Mouse (Mus musculus) embryo, embryonic 9.5 days (tissue): ENCODE data around the gene 1700016C15Rik.

Experiments
- DNase-seq: peaks from one replicate; pipeline ENCODE4 v3.0.0-alpha.2; 2017; ENCODE audit errors: extremely low spot score

1700016C15Rik gene

DNA sequence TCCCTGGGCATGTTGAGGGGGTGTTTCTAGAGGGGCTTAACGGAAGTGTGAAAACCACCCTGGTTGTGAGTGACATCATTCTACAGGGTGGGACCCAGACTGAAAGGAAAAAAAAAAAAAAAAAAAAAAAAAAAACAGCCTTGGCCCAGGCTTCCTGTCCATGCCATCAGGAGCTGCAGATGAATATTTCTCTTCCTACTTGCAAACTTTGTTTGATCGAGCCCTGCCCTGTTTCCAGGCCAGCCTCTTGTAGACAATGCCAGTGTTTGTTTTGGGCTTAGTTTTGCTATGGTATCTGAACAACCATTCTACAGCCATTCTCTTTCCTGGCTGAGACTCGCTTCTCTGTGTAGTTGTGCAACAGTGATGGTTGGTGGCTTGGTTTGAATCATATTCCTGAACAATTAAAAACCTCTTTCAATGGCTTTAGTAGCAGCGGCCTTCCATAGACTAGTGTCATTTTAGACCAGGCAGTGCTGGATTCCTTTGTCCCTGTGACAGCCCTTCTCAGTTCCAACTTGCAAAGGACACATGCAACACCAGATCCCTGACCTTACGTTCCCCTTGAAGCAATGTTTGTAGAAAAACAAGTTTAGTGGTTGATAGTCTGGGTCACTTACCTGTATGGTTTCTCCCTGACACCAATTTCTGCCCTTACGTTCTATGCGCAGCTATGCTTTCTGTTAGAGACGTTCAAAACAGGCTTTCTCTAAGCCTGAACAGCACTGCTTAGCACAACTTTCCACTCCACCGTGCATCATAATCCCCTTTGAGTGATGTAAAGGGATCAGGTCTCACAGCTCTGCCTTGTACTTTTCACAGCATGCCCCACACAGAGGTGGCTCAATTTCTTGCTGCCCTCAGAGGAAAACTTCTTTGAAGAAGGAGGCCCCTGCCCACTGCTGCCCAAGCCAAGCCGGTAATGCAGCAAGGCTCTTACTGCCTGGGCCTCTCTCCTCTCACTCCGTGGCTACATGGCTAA is at the start of gene 1700016C15Rik:
Gene 1700016C15Rik (plus strand): TSS at position 772 of the 982 bp plus-strand sequence.
- no peak for DNase-seq

DNA sequence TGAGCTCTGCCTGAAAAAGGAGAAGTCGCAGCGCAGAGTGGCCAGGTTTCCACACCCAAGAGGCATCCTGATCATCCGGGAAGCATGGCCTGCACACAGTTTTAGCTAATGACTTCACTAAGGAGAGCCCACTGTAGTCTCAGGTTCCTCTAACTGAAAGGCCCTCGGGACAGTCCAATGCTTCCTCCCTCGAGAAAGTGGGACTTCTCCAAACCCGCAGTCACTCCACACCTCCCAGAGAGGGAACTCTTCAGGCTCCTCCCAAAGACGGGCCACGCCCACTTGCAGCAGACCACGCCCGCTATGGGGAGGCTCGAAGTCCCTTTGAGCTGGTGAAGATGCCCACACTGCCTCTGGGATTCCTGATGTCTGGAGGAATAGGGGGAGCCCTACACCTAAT is 48.4 kb upstream of the 1700016C15Rik start:
- DNase-seq: no peak

DNA sequence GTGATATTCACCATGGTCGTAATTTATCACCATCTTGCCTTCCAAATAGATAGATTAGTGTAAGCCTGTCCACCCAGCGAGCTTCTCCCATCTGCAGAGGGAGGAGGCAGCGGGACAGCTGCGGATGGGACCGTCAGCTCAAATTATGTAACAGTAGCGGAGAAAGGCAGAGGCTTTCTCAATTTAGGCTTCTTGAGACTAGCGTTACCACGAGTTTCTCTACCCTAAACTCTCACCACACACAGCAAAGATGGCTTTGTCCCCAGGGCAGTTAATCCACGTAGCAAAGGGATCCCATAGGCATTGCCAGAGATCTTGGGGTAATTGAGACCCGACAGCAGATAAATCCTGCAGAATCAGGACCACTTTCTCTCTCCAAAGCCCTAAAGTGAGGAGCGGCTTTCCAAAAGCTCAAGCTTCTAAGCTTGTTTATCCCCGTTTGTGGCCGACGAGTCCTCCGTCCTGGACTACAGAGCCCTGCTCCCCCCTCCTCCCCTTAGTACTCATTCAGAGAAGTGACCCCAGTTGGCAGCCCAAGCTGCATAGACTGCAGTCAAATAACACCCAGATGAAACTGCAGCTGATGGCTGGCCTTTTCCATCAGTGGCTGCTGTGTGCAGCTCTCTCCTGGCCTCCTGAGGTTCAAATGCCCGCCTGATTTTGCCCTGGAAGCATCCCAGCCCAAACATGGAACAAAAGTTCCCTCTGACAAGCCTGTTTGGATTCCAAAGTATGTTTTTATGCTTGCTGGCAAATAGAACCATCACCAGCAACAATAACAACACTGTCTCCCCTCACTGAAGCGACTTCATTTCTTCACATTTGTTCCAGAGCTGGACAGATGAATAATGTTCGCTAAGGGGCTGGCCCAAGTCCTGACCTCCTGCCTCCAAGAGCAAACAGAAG is 45.4 kb upstream of the 1700016C15Rik start:
- peak; percentile 30 for DNase-seq

DNA sequence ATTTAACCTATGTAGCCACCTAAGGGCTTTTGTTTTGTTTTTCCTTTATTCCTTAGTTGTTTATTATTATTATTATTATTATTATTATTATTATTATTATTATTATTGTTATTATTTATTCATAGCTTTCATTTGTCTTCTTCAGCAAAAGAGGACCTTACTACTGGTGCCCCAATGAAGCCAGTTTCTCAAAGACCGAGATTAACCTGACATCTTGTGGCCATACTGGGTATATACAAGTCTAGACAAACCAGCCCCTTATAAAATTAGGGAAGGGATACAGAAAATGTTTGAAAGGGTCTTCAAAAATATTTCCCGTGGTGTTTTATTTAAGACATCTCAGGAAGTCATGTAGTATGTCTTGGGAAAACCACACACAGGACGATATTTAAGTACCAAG is 44.7 kb upstream of the 1700016C15Rik start:
- peak; percentile 55 for DNase-seq

DNA sequence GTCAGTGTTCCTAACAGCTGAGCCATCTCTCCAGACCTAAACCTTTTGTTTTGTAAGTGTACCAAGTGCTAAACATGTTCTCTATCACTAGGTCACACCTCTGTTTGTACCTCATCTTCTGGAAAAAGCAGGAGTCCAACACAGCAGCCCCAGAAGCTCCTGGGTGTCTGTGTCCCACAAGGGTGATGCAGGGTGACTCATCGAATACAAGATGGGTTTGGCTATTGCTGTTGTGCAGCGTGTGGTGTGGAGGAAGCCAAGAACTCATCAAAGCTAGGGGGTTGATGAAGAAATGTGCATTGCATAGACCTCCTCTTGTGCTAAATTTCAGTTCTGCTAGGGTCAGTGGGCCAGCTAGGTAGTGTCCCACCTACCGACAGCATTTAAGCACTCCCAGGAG is 43.5 kb upstream of the 1700016C15Rik start:
- no peak for DNase-seq

DNA sequence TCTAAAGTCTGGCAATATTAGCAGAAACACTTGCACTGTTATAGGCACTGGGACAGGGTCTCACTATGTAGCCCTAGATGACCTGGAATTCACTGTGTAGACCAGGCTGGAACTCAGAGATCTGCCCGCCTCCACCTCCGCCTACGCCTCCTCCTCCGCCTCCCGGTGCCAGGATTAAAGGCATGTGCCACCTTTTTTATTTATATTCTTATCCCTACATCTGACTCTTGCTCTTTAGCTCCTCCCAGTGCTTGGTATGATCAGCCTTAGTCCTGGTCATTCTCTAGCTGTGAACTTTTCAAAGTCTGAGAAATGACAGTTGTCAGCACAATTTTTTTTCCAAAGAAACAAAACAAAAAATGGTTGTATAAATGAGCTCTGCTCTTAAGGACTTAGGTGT is 42.6 kb upstream of the 1700016C15Rik start:
- DNase-seq: no peak

DNA sequence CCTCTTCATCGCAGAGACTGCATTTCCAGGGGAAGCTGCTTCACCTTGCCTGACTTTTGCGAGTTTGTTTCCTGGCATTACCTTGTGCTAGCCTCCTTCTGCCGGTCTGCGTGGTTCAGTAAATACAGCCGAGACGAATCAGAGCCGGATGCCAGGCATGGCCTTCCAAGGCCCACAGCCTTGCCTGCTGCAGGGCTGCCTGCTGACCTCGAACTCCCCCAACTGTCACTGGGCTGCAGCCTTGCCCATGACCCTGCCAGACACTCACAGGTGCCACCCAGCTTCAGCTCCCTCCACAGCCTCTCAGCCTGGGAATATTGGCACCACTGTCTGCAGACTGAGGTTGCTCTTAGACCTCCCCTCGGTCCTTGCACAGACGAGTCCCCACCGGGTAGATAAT is 37.1 kb upstream of the 1700016C15Rik start:
- DNase-seq: no peak

DNA sequence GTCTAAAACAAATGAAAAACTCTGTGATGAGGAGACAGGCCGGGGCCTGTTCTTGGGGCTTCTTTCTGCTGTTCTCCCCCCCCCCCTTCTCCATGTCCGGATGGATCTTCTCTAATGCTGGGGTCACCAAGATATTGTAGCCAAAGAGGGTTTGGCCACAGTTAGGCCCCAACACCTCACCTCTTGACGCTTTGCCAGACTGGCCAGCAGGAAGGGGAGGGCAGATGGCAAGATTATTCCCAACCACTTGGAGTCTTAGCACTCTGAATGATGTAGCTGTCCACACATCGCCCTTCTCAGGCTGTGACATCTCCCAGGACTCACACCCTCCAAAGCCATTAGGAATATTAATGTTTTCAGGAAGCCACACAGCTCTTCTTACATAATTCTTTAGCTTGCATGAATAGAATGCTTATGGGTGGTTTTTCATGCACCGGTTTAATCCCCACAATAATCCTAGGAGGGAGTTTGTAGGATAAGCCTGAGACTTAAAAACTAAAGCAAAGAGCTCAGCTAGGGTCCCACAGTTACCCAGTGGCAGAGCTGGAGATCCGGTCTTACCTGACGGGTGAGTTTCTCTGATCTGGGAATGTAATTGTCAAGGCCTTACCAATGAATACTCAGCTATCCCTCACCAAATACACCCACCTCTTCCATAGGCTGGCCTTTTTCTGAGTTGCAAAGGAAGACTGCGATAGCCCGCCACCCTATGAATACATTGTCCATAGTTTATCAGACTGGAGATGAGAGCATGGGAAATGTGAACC is 35.9 kb upstream of the 1700016C15Rik start:
- DNase-seq: no peak

DNA sequence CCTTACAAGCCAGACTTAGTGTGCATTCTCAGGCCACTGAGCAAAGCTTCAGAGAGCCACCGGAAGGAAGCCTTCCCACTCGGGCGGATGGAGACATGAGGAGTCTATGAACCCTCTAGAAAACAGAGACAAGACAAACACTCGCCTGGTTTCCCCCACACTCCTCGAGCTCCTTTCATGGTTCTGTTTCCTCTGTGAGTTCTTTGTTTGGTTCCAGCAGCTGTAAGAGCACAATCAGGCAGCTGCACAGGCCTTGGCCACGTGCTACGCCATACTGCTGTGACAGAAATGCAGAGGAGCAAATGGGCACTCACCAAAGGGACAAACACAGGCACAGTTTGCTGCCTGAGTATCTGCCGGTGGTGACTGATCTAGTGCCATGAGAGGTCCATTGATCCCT is 29.1 kb upstream of the 1700016C15Rik start:
- no peak for DNase-seq

DNA sequence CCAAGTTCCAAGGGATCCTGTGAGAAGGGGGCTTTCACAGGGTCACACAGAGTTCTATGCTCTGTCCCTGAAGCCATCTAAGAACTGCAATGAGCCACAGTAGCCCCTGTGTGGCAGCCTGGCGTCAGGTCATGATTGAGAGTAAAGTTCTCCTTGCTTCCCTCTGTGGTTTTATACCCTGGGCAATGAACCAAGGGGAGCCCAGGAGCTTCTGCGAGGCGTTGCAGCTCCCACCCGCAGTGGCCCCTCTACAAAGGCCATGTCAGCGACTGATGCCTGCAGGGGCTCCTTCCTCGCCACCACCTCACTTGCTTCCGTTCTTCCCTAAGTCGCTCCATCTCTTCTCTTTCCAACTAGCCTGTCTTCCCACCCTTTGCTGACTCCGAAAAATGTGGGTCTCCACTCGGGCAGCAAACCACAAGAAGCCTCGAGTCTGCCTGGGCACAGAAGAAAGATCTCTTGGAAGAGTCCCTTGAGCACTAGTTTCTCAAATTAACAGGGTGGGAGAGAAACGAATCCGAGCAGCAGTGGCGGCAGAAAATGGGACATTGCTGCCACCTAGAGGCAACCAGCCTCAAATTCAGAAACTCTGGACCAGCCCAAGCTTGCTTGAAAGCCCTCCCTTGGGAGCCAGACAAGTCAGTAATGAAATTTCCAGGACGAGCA is 27.0 kb upstream of the 1700016C15Rik start:
- DNase-seq: peak; percentile 88

DNA sequence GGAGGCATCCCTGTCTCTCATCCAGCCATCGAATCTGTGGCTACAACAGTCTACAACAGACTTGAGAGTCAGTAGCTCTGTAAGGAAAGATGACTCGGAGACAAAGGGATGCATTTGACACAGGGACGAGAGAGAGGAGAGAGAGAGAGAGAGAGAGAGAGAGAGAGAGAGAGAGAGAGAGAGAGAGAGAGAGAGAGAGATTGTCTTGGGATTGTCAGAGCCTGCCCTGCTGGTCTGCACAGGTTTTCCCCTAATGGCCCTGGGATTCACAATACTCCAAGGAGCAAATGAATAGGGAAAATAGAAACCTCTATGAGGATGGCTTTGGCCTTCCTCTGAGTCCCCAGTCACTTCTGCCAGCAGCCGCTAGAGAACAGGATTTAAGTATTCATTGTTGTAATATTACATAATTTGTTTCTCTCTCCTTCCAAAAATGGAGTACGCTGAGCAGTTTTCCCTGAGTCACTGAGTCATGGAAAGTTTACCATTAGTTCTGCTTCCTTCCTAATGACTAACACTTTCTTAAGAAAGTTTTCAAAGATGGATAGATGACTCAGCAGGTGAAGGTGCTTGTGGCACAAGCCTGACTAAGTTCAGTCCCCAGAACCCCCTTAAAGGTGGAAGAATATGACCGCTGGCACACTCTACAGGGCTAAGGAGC is 26.3 kb upstream of the 1700016C15Rik start:
- no peak for DNase-seq

DNA sequence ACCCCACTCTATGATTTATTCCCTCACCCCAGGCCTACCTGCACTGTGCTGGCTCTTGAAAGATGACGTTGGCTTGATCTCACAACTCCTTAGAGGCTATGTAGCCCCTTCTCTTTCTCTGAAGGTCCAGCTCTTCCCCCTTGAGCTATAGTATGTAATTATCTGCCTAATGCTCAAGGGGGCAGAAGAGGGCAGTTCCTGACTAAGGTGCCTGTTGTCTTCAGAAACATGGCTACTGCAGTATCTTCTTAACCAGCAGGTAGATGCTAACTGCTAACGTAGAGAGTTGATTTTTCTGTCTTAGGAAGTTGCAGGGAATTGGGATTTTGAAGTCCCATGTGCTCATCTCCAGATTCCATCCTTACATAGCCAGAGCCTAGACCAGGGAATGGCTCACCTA is 24.4 kb upstream of the 1700016C15Rik start:
- DNase-seq: no peak

DNA sequence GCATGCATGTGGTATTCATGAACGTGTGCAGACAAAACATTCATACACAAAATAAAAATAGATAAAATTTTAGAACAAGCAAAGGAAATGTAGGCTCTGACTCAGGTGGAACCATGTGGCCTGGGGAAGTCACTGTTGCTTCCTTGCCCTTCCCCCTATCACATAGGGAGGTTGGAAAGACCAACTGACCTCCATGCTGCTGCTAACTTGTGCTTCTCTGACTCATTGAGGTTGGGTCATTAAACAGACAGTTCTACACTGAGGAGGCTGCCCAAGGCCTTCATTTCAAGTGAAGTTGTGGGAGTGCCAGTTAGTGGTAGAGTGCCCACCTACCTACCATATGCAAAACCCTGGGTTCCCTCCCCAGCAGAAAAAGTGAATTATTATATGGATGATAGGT is 22.0 kb upstream of the 1700016C15Rik start:
- no peak for DNase-seq

DNA sequence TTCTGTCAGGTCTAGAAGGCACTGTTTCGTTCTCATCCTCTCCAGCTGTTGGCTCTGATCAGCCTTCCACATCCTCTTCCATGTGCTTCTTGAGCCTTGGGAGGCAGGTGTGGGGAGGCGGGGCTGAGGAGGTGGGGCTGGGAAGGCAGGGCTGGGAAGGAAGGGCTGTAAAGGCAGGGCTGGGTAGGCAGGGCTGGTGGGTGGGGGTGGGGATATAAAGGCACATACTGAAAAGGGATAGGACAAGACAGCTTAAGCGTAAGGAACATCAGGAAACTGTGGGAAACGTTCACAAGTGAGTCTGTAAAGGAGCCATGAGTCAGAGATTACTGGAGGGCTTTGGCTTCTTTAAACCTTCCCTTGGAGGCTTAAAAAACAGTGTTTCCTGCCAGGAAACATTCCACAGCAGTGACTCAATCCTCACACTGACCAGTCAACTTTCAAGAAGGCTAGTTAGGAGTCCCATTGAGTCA is 21.0 kb upstream of the 1700016C15Rik start:
- DNase-seq: no peak

DNA sequence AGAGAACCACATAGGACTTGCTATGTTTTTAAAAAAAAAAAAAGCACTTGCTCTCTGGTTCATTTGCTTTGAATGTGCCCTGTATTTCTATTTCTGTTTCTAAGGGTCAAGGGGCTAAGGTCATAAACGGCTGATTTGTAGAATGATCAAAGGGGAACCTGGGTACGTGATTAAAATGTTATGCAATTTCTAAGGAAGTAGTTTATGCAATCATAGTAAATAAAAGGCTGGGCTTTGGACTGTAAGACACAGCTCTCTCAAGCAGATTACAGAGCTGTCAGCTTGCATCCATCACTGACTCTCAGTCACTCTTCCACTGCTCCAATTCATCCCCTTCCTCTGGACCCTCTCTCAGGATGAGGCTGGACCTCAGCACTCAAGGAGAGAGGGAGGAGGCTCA is 18.6 kb upstream of the 1700016C15Rik start:
- DNase-seq: no peak

DNA sequence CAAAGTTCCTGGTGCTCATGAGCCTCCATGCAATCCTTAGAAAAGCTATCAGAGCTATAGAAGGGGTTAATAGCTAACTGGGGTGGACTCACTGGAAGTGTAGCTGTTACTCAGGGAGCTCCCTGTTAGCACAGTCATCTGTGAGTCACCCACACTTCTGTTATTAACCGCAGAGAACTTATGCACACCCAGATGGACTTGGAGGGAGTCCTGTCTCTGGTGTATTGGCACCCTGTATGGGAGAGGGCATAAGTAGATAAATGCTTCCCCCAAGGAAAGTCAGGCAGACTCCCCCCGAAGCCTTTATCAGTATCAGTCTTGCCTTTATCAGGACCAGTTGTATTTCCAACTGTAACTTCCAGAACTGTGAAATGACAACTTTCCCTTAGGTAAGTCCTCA is 18.2 kb upstream of the 1700016C15Rik start:
- DNase-seq: no peak

DNA sequence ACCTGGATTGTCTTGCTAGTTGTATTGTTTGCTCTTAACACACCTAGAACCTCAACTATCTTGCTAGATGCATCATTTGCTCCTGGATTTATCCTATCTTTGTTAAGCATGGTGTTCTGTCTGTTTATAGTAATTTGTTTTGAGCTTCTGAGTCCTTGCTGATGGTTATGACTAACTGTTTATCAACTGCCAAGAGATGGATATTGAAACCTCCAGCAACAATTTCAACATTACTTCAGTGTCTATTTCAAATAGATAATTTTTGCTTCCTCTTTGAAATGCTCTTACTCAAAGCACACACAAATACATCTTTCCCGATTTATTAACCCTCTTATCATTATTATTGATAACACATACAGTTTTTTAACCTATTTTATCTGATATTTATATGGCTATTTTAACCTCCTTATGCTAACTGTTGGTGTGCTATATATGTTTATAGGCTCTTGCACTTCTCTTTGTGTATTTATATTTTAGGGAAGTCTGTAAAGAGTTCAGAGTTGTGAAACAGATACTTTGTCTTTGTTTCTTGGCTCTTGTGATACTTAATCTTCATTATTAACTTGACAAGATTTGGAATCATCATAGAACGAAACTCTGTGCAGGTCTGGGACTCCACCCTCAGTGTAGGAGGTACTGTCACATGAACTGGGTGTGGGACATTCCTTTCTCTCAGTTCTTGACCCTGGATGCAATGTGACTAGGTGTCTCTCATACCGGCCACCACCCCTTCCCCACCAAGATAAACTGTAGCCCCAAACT is 15.8 kb upstream of the 1700016C15Rik start:
- no peak for DNase-seq

DNA sequence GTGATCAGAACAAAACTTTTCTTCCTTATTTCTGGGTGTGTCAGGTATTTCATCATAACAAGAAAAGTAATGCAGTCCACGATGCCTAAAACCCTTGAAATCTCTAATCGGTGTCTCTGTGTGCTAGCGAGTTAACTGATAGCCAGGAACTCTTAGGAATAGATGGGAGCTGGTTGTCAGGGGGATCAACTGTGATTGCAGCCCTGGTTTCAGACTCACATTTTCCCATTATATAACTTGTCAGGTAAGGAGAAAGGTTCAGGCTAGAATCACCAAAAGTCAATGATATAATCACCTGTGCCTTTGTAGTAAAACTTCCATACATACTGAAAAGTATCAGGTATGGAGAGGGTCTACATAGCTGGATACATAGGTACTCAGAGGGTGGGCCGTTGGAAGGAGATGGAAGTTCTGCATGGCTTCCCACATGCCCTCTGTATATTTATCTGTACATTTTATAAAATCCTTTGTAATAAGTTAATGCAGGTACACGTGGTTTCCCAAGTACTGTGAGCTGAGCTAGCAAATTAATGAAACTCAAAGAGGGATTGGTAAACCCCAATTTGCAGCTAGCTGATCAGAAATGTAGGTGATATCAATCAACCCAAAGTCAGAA is 15.1 kb upstream of the 1700016C15Rik start:
- DNase-seq: no peak

DNA sequence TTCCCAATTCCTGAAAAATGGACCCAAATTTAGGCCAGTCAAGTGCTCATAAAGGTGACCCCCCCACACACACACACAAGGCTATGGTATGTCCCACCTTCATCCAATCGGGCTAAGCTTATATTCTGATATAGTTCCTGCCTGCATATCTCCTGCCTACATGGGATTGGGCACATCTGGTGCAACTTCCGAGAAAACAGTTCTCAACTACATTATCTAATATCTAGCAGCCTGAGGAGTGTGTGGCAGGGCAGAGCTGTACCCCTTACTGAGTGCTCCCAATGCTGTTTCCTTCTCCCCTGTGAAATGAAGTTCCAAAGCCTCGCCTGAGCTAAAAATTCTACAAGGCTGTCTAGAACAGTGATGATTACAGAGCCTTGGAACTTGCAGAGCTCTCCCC is 13.2 kb upstream of the 1700016C15Rik start:
- no peak for DNase-seq
